Mouse (Mus musculus) forebrain, embryonic 16.5 days (tissue): ENCODE data around the gene Tapbpl. TPM values are rescaled to one million over a fixed set of nuclear protein-coding genes. Genes with fewer than 3 reads are reported as not detected.
A peak's percentile ranks its signal among the peaks of the same experiment; 100 is the strongest.

Experiments used
- ATAC-seq: fragments of 200-750 bp; cut with Nextera tagmentation; 2 replicates; pipeline ENCODE4 v1.8.0; 2017; ENCODE audit warnings: mild to moderate bottlenecking, moderate library complexity
- H3K27ac ChIP-seq: fragments of 300-500 bp; sonication (generic); 2 replicates; pipeline ENCODE4 v1.5.1; 2014; ENCODE audit warnings: low read length, control low read depth
- H3K27me3 ChIP-seq: fragments of 300-500 bp; sonication (generic); replicated peaks from 2 replicates; pipeline ENCODE4 v1.6.1; 2014; ENCODE audit warnings: low read length; ENCODE audit not compliant: control insufficient read depth, insufficient read depth
- H3K36me3 ChIP-seq: fragments of 300-500 bp; sonication (generic); 2 replicates; pipeline ENCODE4 v1.6.1; 2014; ENCODE audit not compliant: control insufficient read depth, insufficient read depth
- H3K4me1 ChIP-seq: fragments of 300-500 bp; sonication (generic); replicated peaks from 2 replicates; pipeline ENCODE4 v1.6.1; 2014; ENCODE audit warnings: low read length; ENCODE audit not compliant: control insufficient read depth, insufficient read depth
- H3K4me2 ChIP-seq: fragments of 300-500 bp; sonication (generic); 2 replicates; pipeline ENCODE4 v1.6.1; 2014; ENCODE audit warnings: mild to moderate bottlenecking, low read length, control low read depth
- H3K4me3 ChIP-seq: fragments of 300-500 bp; sonication (generic); replicated peaks from 2 replicates; pipeline ENCODE4 v1.5.1; 2014; ENCODE audit warnings: mild to moderate bottlenecking, low read length, control low read depth
- H3K9ac ChIP-seq: fragments of 300-500 bp; sonication (generic); replicated peaks from 2 replicates; pipeline ENCODE4 v1.6.1; 2014; ENCODE audit warnings: low read depth, low read length, control low read depth
- H3K9me3 ChIP-seq: fragments of 300-500 bp; sonication (generic); 2 replicates; pipeline ENCODE4 v1.6.1; 2016; ENCODE audit warnings: low read length; ENCODE audit not compliant: control insufficient read depth
- WGBS: fragments of 180-500 bp; shearing (Covaris S2); extraction: QIAGEN DNeasy Blood & Tissue Kit; methylation state at CpG from one replicate; pipeline ENCODE4 v1.1.7; 2014; 5-methylcytosine and 5-hydroxymethylcytosine counted together
- polyA plus RNA-seq: library from polyadenylated mRNA; unstranded; fragments of >200 nt; fragmentation: Nextera tagmentation; extraction: Ambion mirVana; gene quantifications from 2 replicates; pipeline ENCODE4 v1.2.1, GENCODE M21; 2015

Gene Tapbpl
- polyA plus RNA-seq, 1 experiment from 2014 or later: 4.5 TPM

GRCm38 (mm10) chr6:125233816-125234519 lies 2.3 kb upstream of the Tapbpl start:
- H3K9ac ChIP-seq: no peak overlapping the region
- WGBS: 65% methylated on average over 7 of the region's 7 CpGs
- ATAC-seq: no peak

GRCm38 (mm10) chr6:125232516-125232915 lies 856 bp upstream of the Tapbpl start:
- Histone ChIP-seq H3K9ac (no peak overlapping the region), H3K4me2 (no peak overlapping the region), H3K4me3 (no peak overlapping the region), H3K4me1 (peaks cover 14% of the 10 kb centered on the region), H3K27me3 (no peaks in the 10 kb centered on the region), H3K9me3 (no peaks in the 10 kb centered on the region), H3K36me3 (no peaks in the 10 kb centered on the region), H3K27ac (no peak overlapping the region)
- 84% methylated on average over 6 of the region's 6 CpGs for WGBS
- ATAC-seq: no peak

More at GRCm38 (mm10) chr6:125233816-125234519, 2.3 kb upstream of the Tapbpl start:
- no peak overlapping the region for H3K27ac ChIP-seq
- no peak overlapping the region for H3K4me2 ChIP-seq
- H3K27me3 ChIP-seq: no peaks in the 10 kb centered on the region
- no peaks in the 10 kb centered on the region for H3K9me3 ChIP-seq
- peaks cover 14% of the 10 kb centered on the region for H3K4me1 ChIP-seq
- no peaks in the 10 kb centered on the region for H3K36me3 ChIP-seq
- no peak overlapping the region for H3K4me3 ChIP-seq

GRCm38 (mm10) chr6:125232045-125232437 lies 381 bp upstream of the Tapbpl start:
- Histone ChIP-seq H3K4me3 (peak overlapping the region; percentile 38), H3K27ac (no peak overlapping the region), H3K4me1 (peaks cover 14% of the 10 kb centered on the region), H3K36me3 (no peaks in the 10 kb centered on the region), H3K9ac (peak overlapping the region; percentile 59; the same call in 1 of the 2 replicates), H3K4me2 (peak overlapping the region; percentile 73), H3K27me3 (no peaks in the 10 kb centered on the region), H3K9me3 (no peaks in the 10 kb centered on the region)
- WGBS: 71% methylated on average over 4 of the region's 4 CpGs
- no peak for ATAC-seq

GRCm38 (mm10) chr6:125230571-125230970 lies 1.1 kb downstream of the Tapbpl start:
- H3K27ac ChIP-seq: no peak overlapping the region

GRCm38 (mm10) chr6:125225518-125226115 lies 6.0 kb downstream of the Tapbpl start:
- no peak overlapping the region for H3K27ac ChIP-seq
- H3K36me3 ChIP-seq: no peaks in the 10 kb centered on the region
- H3K4me2 ChIP-seq: no peak overlapping the region
- 80% methylated on average over 5 of the region's 5 CpGs for WGBS
- no peaks in the 10 kb centered on the region for H3K27me3 ChIP-seq
- H3K9ac ChIP-seq: no peak overlapping the region
- no peak overlapping the region for H3K4me3 ChIP-seq
- no peaks in the 10 kb centered on the region for H3K9me3 ChIP-seq
- no peak for ATAC-seq
- H3K4me1 ChIP-seq: no peaks in the 10 kb centered on the region

More at GRCm38 (mm10) chr6:125230571-125230970, 1.1 kb downstream of the Tapbpl start:
- Histone ChIP-seq H3K4me3 (no peak overlapping the region), H3K4me1 (peaks cover 14% of the 10 kb centered on the region), H3K27me3 (no peaks in the 10 kb centered on the region), H3K36me3 (no peaks in the 10 kb centered on the region), H3K9me3 (no peaks in the 10 kb centered on the region), H3K9ac (no peak overlapping the region), H3K4me2 (no peak overlapping the region)
- WGBS: 69% methylated on average over 9 of the region's 9 CpGs
- ATAC-seq: no peak

GRCm38 (mm10) chr6:125222577-125222976 lies 9.1 kb downstream of the Tapbpl start:
- H3K27ac ChIP-seq: no peak overlapping the region
- no peak overlapping the region for H3K4me2 ChIP-seq
- H3K4me1 ChIP-seq: no peaks in the 10 kb centered on the region
- WGBS: 86% methylated on average over 3 of the region's 3 CpGs
- H3K9ac ChIP-seq: no peak overlapping the region
- no peaks in the 10 kb centered on the region for H3K36me3 ChIP-seq
- ATAC-seq: no peak
- no peak overlapping the region for H3K4me3 ChIP-seq
- H3K27me3 ChIP-seq: no peaks in the 10 kb centered on the region
- H3K9me3 ChIP-seq: no peaks in the 10 kb centered on the region

- Histone ChIP-seq H3K4me2 (no peak overlapping the region), H3K4me1 (no peaks in the 10 kb centered on the region), H3K36me3 (no peaks in the 10 kb centered on the region), H3K27me3 (no peaks in the 10 kb centered on the region), H3K27ac (no peak overlapping the region), H3K9me3 (no peaks in the 10 kb centered on the region), H3K4me3 (no peak overlapping the region), H3K9ac (no peak overlapping the region)
- WGBS: 66% methylated on average over 2 of the region's 2 CpGs
- no peak for ATAC-seq
These were observed 9.5 kb downstream of the Tapbpl start for GRCm38 (mm10) chr6:125222146-125222545.

- Histone ChIP-seq H3K36me3 (no peaks in the 10 kb centered on the region), H3K4me2 (no peak overlapping the region), H3K9ac (no peak overlapping the region), H3K4me1 (0 out of 2 replicates have a peak, but pooled peaks cover 2% of the 10 kb centered on the region), H3K27ac (no peak overlapping the region), H3K9me3 (no peaks in the 10 kb centered on the region), H3K4me3 (no peak overlapping the region), H3K27me3 (no peaks in the 10 kb centered on the region)
- 92% methylated on average over 20 of the region's 20 CpGs for WGBS
- no peak for ATAC-seq
These were observed 10.4 kb downstream of the Tapbpl start for GRCm38 (mm10) chr6:125221115-125221745.

GRCm38 (mm10) chr6:125218963-125219362 lies 12.7 kb downstream of the Tapbpl start:
- Histone ChIP-seq H3K36me3 (no peaks in the 10 kb centered on the region), H3K9me3 (no peaks in the 10 kb centered on the region), H3K27me3 (no peaks in the 10 kb centered on the region), H3K4me2 (no peak overlapping the region), H3K9ac (no peak overlapping the region), H3K27ac (no peak overlapping the region), H3K4me3 (no peak overlapping the region), H3K4me1 (peaks cover 6% of the 10 kb centered on the region)
- no peak for ATAC-seq
- 76% methylated on average over 4 of the region's 4 CpGs for WGBS
